Mouse (Mus musculus) embryo, embryonic 9.5 days (tissue): ENCODE data around the gene Slc27a4.
"Not testable (repeated sequence)": the region's sequence is repeated elsewhere in the genome, so short reads cannot be mapped to it uniquely, and the experiment has no call there.

Experiments used
- DNase-seq: peaks from one replicate; pipeline ENCODE4 v3.0.0-alpha.2; 2017; ENCODE audit errors: extremely low spot score

Gene Slc27a4

GRCm38 (mm10) chr2:29802075-29802826, at the start of gene Slc27a4:
Gene Slc27a4 (plus strand): TSS chr2:29802634.
- peak; percentile 94 for DNase-seq

GRCm38 (mm10) chr2:29755693-29756092, 46.7 kb upstream of the Slc27a4 start:
- no peak for DNase-seq

DNA sequence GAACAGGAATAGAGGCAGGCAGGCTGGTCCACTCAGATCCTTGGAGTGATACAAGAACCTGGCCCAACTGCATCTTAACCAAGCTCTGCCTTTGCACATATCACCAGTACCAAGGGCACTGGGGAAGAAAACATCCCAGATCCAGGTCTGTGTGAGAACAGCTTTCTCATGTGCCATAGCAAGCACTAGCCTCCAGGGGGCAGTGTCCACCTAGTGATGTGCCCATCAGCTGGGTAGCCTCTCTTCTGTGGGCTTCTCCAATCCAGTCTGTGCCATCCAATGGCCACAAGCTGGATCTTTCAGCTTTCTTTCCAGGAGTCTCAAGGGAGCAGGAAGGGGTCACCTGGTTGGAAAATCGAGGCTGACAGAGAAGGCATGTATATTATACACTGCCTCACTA, 37.6 kb upstream of the Slc27a4 start:
- peak; percentile 70 for DNase-seq

DNA sequence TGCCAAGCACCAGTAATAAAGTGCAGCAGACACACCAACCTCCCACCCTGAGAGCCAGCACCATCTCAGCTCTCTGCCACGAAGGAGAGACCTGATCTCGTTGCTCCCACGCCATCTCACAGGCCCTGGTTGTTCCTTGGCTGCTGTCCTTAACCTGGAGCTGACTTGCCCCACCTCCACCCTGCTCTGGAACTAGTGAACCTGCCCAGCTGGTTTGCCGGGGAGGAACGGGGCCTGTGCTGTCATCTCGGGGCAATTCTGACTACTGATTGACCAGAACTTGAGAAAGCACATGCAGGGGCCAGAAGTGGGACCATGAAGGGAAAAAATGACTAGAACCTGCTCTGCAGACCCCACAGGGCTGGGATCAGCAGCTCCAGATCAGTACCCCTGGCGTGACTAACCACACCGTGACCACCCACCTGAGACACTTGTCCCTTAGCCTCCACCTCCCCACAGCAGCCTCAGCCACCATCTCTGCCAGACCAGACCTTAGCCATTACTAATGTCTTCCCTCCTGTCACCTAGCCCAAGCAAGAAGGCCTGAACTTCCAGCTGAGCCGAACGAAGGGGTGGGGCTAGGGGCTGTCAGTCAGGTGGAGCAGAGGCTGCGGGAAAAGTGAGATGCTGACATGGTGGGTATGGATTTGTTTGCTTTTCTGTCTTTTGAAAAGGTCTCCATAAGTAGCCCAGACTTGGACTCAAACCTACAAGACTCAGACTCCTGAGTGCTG, 34.3 kb upstream of the Slc27a4 start:
- no peak for DNase-seq

DNA sequence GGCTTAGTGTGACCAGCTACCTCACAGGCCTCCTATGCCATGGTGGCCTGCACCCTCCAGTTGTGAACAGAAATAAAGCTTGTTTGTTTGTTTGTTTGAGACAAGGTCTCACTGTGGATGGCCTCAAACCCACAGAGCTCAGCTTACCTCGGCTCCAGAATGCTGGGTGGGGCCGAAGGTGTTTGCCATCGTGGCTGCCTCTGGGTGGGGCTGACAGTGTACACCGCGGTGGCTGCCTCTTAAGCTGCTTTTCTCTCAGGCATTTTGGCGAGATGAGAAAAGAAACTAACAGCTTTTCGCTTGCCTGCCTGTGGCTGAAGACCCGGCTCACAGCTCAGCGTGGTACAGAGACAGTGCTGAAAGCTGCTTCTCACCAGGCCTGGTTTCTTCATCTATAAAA, 33.5 kb upstream of the Slc27a4 start:
- no peak for DNase-seq

GRCm38 (mm10) chr2:29770162-29770561, 32.3 kb upstream of the Slc27a4 start:
- DNase-seq = no peak

DNA sequence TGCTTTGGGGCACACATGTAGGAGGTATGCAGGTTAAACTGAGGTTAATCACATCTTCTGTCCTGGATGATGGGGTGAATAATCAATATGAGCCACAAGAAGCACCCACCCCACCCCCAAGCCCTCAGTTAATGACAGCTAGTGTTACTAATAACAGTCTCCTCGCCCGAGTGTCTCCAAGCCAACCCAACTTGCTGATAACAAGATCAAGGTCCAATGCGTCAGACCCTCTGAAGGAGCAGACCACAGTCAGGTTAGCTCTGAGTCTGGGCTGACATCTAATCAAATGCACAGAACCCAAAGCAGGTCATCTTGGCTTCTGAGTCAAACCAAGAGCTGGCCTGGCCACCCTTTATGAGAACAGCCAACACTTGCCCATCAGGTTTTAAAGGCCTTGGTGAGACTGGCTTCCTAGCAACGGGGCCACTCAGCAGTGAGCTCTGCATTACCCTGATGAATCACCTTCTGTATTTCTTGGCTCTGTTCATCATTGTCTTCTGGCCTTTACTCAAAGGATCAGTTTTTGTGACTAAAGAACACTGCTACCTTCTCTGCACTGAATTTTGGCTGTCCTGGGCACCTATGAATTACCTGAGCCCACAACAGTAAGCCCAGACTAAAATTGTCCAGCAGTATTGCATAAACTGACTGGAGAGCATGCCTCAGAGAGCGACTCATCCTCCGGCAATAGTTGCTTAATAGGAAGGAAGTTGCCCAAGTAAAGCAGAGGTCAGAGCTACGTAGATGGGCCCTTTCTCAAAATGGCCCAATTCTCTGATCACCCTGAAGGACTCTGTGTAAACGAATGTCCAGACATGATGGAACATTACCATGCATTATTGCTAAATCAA, 30.6 kb upstream of the Slc27a4 start:
- DNase-seq = no peak

DNA sequence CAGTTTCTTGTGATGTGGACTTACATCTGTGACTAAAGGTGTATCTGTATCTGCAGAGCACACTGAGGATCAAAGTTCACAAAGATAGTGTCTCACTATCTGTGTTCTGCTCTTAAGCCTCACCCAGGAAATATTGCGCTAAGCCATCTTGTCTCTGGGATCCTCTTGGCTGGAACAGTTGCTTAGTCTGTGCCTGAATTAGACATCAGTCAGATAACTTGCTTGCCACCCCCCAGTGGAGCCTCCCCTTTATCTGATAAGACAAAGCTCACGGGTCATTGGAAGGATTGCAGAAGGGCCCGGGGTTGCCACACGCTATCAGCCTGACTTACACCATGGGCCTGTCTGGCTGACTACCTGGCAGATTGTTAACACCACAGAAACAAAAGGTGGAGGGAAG, 29.1 kb upstream of the Slc27a4 start:
- DNase-seq = no peak

DNA sequence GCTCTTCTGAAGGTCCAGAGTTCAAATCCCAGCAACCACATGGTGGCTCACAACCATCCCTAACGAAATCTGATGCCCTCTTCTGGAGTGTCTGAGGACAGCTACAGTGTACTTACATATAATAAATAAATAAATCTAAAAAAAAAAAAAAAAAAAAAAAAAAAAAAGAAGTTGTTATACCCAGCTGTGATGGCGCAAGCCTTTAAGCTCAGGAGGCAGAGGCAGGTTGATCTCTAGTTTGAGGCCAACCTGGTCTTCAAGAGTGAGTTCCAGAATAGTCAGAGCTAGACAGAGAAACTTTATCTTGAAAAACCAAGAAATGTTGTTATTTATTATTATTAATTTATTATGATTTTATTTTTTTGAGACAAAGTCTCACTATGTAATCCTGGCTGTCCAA, 21.2 kb upstream of the Slc27a4 start:
- DNase-seq = not testable (repeated sequence)

GRCm38 (mm10) chr2:29784290-29784689, 18.1 kb upstream of the Slc27a4 start:
- DNase-seq = no peak

- peak; percentile 92 for DNase-seq
These were observed 15.1 kb upstream of the Slc27a4 start, which contains the start of gene Coq4 for GRCm38 (mm10) chr2:29787104-29787917. Gene Coq4 (plus strand): TSS chr2:29787493.

GRCm38 (mm10) chr2:29787937-29788681, 14.3 kb upstream of the Slc27a4 start, which contains the start of gene Trub2:
Gene Trub2 (minus strand): TSS chr2:29788502.
- DNase-seq = peak; percentile 82

DNA sequence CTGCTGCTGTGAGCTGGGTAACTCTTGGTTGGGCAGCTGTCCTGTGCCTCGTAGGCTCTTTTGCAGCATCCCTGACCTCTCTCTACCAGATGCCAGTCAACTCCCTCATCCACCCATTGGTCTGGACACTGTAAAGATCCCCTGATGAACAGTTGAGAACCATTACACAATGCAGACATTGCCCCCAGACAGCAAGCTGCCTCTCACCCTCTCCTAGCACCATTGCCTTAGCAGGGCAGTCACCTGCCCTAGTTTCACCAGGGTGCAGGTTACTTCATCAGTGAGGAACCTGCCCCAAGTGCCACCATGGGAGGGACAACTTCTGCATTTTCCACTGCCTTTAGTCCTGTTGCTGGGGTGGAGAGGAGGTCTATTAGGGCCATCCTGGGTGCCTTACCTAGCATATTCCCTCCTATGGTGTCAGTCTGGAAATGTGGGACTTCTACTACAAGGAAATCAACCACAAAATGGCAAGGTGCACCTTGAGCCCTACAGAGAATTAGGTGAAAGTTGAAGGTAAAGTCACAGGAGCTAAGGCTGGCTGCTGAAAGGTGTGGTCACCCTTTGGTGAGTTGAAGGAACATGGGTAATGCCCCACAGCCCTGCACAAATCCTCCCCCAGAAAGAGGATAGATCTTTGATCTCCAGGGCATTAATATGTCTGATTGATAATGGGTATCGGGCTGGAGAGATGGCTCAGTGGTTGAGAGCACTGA, 9.5 kb upstream of the Slc27a4 start:
- no peak for DNase-seq

GRCm38 (mm10) chr2:29802827-29803201, 380 bp downstream of the Slc27a4 start:
- DNase-seq = no peak

- peak; percentile 39 for DNase-seq
These were observed 982 bp downstream of the Slc27a4 start for GRCm38 (mm10) chr2:29803400-29803831.

DNA sequence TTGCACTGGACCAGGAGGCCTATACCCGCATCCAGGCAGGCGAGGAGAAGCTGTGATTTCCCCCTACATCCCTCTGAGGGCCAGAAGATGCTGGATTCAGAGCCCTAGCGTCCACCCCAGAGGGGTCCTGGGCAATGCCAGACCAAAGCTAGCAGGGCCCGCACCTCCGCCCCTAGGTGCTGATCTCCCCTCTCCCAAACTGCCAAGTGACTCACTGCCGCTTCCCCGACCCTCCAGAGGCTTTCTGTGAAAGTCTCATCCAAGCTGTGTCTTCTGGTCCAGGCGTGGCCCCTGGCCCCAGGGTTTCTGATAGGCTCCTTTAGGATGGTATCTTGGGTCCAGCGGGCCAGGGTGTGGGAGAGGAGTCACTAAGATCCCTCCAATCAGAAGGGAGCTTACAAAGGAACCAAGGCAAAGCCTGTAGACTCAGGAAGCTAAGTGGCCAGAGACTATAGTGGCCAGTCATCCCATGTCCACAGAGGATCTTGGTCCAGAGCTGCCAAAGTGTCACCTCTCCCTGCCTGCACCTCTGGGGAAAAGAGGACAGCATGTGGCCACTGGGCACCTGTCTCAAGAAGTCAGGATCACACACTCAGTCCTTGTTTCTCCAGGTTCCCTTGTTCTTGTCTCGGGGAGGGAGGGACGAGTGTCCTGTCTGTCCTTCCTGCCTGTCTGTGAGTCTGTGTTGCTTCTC, 13.4 kb downstream of the Slc27a4 start:
- no peak for DNase-seq

DNA sequence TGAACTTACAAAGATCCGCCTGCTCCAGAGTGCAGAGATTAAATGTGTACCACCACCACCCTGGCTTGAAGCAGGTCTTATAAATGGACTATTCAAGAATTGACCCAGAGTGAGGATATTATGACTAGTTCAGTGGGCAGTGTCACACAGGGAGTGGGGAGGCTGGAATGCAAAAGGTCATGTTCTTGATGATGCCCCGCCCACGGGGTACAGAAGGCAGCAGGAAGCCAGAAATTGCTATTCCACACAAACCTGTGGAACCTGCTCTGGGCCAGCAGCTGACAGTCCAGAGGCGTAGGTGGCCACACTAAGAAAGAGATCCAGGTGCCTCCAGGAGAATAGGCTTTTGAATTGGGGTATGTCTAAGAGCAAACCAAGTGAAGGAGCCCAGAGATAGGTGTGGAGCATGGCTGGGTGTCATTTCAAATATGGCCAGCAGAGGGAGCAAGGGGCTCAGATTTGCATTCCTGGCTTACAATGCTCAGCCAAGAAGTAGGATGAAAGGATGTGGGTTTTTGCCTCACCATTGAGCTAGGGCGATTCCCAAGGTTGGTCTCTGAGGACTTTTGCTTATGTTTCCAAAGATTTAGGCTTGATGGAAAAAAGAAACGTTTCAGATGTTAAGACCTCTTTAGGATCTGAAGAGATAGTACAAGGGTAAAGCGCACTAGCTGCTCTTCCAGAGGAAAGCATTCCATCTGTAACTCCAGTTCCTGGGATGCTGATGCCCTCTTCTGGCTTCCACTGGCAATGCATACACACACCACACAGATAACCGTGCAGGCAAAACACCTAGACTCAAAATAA, 15.2 kb downstream of the Slc27a4 start:
- DNase-seq = peak; percentile 90

DNA sequence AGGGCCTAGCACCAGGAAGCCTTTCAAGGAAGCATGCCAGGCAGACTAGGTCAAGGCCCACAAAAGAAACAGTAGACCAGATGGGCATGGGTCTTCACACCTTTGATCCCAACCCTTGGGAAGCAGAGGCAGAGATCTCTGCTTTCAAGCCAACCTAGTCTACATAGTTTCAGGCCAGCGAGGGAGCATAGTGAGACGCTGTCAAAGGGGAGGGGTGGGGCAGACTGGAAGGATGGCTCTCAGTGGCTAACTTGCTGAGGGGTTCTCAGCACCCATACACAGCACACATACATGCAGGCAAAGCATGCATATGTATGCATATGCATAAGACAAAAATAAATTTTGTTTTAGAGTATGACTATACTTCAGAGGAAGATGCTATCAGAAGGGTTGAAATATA, 16.9 kb downstream of the Slc27a4 start:
- no peak for DNase-seq
